Mouse (Mus musculus) heart, embryonic 16.5 days (tissue): ENCODE measurements around the gene Lamp5. TPM values are rescaled to one million over a fixed set of nuclear protein-coding genes. Genes with fewer than 3 reads are reported as not detected.

Source experiments
- ATAC-seq: fragments of 200-750 bp; cut with Nextera tagmentation; replicated peaks from 2 replicates; pipeline ENCODE4 v1.8.0; 2017; ENCODE audit warnings: moderate number of reproducible peaks; ENCODE audit not compliant: insufficient read depth, low FRiP score; ENCODE audit errors: extremely low read depth
- H3K27ac ChIP-seq: fragments of 300-500 bp; sonication (generic); 2 replicates; pipeline ENCODE4 v1.5.1; 2014; ENCODE audit warnings: mild to moderate bottlenecking, low read length, control low read depth, moderate library complexity
- H3K27me3 ChIP-seq: fragments of 300-500 bp; sonication (generic); 2 replicates; pipeline ENCODE4 v1.6.1; 2014; ENCODE audit warnings: low read length, mixed read lengths; ENCODE audit not compliant: control insufficient read depth, insufficient read depth
- H3K36me3 ChIP-seq: fragments of 300-500 bp; sonication (generic); 2 replicates; pipeline ENCODE4 v1.6.1; 2014; ENCODE audit not compliant: control insufficient read depth, insufficient read depth
- H3K4me1 ChIP-seq: fragments of 300-500 bp; sonication (generic); 2 replicates; pipeline ENCODE4 v1.6.1; 2014; ENCODE audit warnings: low read length, mixed read lengths; ENCODE audit not compliant: control insufficient read depth, insufficient read depth
- H3K4me2 ChIP-seq: fragments of 300-500 bp; sonication (generic); 2 replicates; pipeline ENCODE4 v1.6.1; 2014; ENCODE audit warnings: low read depth, mild to moderate bottlenecking, control low read depth, low read length
- H3K4me3 ChIP-seq: fragments of 300-500 bp; sonication (generic); 2 replicates; pipeline ENCODE4 v1.5.1; 2014; ENCODE audit warnings: mild to moderate bottlenecking, control low read depth, low read length
- H3K9ac ChIP-seq: fragments of 300-500 bp; sonication (generic); 2 replicates; pipeline ENCODE4 v1.6.1; 2014; ENCODE audit warnings: low read length, control low read depth
- H3K9me3 ChIP-seq: fragments of 300-500 bp; sonication (generic); replicated peaks from 2 replicates; pipeline ENCODE4 v1.6.1; 2016; ENCODE audit warnings: low read length; ENCODE audit not compliant: control insufficient read depth
- WGBS: fragments of 180-500 bp; shearing (Covaris S2); extraction: QIAGEN DNeasy Blood & Tissue Kit; methylation state at CpG from one replicate; pipeline ENCODE4 v1.1.7; 2014; 5-methylcytosine and 5-hydroxymethylcytosine counted together
- polyA plus RNA-seq: library from polyadenylated mRNA; unstranded; fragments of >200 nt; fragmentation: Nextera tagmentation; extraction: Ambion mirVana; gene quantifications from 2 replicates; pipeline ENCODE4 v1.2.1, GENCODE M21; 2015

Gene Lamp5
- polyA plus RNA-seq, 1 experiment from 2014 or later: not detected

GRCm38 (mm10) chr2:136059029-136059669, 7.1 kb downstream of the Lamp5 start:
- ATAC-seq: no peak
- Histone ChIP-seq H3K27me3 (peaks cover 41% of the 10 kb centered on the region), H3K36me3 (no peaks in the 10 kb centered on the region), H3K4me3 (no peak overlapping the region), H3K4me2 (no peak overlapping the region), H3K4me1 (no peaks in the 10 kb centered on the region), H3K27ac (no peak overlapping the region), H3K9ac (no peak overlapping the region), H3K9me3 (no peaks in the 10 kb centered on the region)
- WGBS: 2% methylated on average over 37 of the region's 37 CpGs

DNA sequence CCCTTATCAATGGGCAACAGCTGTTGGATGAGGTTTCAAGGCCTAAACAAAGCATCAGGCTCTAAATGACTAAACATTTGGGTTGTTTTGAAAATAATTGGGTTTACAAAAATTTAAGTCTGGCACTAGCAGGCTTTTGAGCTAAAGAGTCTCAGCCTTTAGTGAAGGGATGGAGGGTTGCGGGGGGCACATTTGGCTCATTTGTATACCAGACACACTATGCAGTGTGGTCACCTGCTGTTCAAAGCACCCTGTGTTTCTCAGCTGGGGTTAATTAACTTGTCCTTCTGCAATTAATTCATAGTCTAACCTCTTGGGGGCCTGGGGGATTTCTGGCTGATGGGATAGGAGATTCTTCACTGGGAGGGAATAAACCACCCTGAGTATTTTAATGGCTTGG, 12.3 kb downstream of the Lamp5 start:
- Histone ChIP-seq H3K9ac (no peak overlapping the region), H3K36me3 (no peaks in the 10 kb centered on the region), H3K27me3 (peaks cover 20% of the 10 kb centered on the region), H3K27ac (no peak overlapping the region), H3K4me1 (no peaks in the 10 kb centered on the region), H3K9me3 (no peaks in the 10 kb centered on the region), H3K4me3 (no peak overlapping the region), H3K4me2 (no peak overlapping the region)
- ATAC-seq: no peak
- WGBS: 97% methylated on average over 1 of the region's 1 CpGs

- Histone ChIP-seq H3K4me1 (no peaks in the 10 kb centered on the region), H3K9ac (no peak overlapping the region), H3K4me3 (no peak overlapping the region), H3K27ac (no peak overlapping the region), H3K9me3 (no peaks in the 10 kb centered on the region), H3K27me3 (no peaks in the 10 kb centered on the region), H3K4me2 (no peak overlapping the region), H3K36me3 (no peaks in the 10 kb centered on the region)
- no peak for ATAC-seq
- WGBS: 49% methylated on average over 2 of the region's 2 CpGs
These were observed 43.9 kb downstream of the Lamp5 start for GRCm38 (mm10) chr2:136095978-136096377.

GRCm38 (mm10) chr2:136097143-136097542, 45.1 kb downstream of the Lamp5 start:
- H3K9me3 ChIP-seq: no peaks in the 10 kb centered on the region
- no peak overlapping the region for H3K4me3 ChIP-seq
- no peaks in the 10 kb centered on the region for H3K4me1 ChIP-seq
- no peaks in the 10 kb centered on the region for H3K36me3 ChIP-seq
- ATAC-seq: no peak
- H3K9ac ChIP-seq: no peak overlapping the region
- 83% methylated on average over 3 of the region's 3 CpGs for WGBS
- H3K27me3 ChIP-seq: no peaks in the 10 kb centered on the region
- no peak overlapping the region for H3K27ac ChIP-seq
- H3K4me2 ChIP-seq: no peak overlapping the region

GRCm38 (mm10) chr2:136107597-136107996, 55.6 kb downstream of the Lamp5 start:
- H3K27ac ChIP-seq: no peak overlapping the region
- no peaks in the 10 kb centered on the region for H3K27me3 ChIP-seq
- H3K4me2 ChIP-seq: no peak overlapping the region
- H3K9ac ChIP-seq: no peak overlapping the region
- no peaks in the 10 kb centered on the region for H3K36me3 ChIP-seq
- H3K4me3 ChIP-seq: no peak overlapping the region
- no peak for ATAC-seq
- H3K4me1 ChIP-seq: no peaks in the 10 kb centered on the region
- H3K9me3 ChIP-seq: no peaks in the 10 kb centered on the region

GRCm38 (mm10) chr2:136108124-136109037, 56.3 kb downstream of the Lamp5 start:
- Histone ChIP-seq H3K4me3 (no peak overlapping the region), H3K9ac (no peak overlapping the region), H3K4me2 (no peak overlapping the region), H3K4me1 (no peaks in the 10 kb centered on the region), H3K9me3 (no peaks in the 10 kb centered on the region), H3K36me3 (no peaks in the 10 kb centered on the region), H3K27me3 (no peaks in the 10 kb centered on the region), H3K27ac (no peak overlapping the region)
- no peak for ATAC-seq
- 35% methylated on average over 6 of the region's 6 CpGs for whole genome bisulfite sequencing

DNA sequence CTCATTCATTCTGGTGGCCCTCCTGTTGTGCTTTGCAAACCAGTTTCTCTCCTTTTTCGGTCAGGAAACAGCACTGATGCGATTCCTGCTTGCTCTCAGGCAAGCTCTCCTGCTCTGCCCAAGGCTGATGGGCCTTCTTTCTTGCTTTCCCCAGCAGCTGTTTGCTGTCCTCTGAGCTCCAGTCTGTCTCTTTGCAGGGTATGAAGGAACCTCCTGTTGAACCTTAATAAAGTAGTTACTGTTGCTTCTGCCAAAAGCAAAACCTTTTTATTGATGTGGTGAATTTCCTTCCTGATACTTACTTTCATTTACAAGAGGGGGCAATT, 57.0 kb downstream of the Lamp5 start:
- Histone ChIP-seq H3K27ac (no peak overlapping the region), H3K4me1 (no peaks in the 10 kb centered on the region), H3K4me2 (no peak overlapping the region), H3K27me3 (no peaks in the 10 kb centered on the region), H3K9me3 (no peaks in the 10 kb centered on the region), H3K9ac (no peak overlapping the region), H3K36me3 (no peaks in the 10 kb centered on the region), H3K4me3 (no peak overlapping the region)
- 16% methylated on average over 2 of the region's 2 CpGs for WGBS
- ATAC-seq: no peak

GRCm38 (mm10) chr2:136113374-136113773, 61.3 kb downstream of the Lamp5 start:
- Histone ChIP-seq H3K4me3 (no peak overlapping the region), H3K4me1 (no peaks in the 10 kb centered on the region), H3K27ac (no peak overlapping the region), H3K9me3 (no peaks in the 10 kb centered on the region), H3K9ac (no peak overlapping the region), H3K4me2 (no peak overlapping the region), H3K27me3 (no peaks in the 10 kb centered on the region), H3K36me3 (no peaks in the 10 kb centered on the region)
- ATAC-seq: no peak
- WGBS: 79% methylated on average over 6 of the region's 6 CpGs

DNA sequence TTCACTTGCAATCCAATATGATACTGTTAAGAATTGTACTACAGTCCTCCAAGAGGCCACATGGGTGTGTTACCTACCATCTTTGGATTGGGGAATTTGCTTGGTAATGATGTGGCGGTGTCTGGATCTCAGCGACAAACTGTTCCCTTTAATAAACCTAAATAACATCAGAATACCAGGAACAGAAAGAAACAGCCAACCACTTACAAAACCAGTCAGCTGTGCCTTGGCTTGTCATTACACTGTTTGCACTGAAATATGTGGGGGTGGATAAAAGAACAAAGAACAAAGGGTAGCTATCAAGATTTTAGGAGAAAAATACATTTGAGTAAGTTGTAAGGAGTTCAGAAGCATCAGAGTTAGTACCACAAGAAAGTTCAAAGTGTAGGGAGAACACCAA, 66.0 kb downstream of the Lamp5 start:
- ATAC-seq: no peak
- Histone ChIP-seq H3K4me3 (no peak overlapping the region), H3K27ac (no peak overlapping the region), H3K4me2 (no peak overlapping the region), H3K9ac (no peak overlapping the region), H3K4me1 (no peaks in the 10 kb centered on the region), H3K36me3 (no peaks in the 10 kb centered on the region), H3K9me3 (no peaks in the 10 kb centered on the region), H3K27me3 (no peaks in the 10 kb centered on the region)
- 81% methylated on average over 2 of the region's 2 CpGs for WGBS
